Mouse (Mus musculus): ENCODE data around the gene Smpx. TPM values are rescaled to one million over a fixed set of nuclear protein-coding genes. Genes with fewer than 3 reads are reported as not detected.
A peak's percentile ranks its signal among the peaks of the same experiment; 100 is the strongest.

The Smpx gene
- polyA plus RNA-seq, 1 experiment from 2014 or later, result 7.6 TPM

- Histone ChIP-seq H3K4me2 (replicated peaks; ENCODE audit: low read depth, low read length) (no peak overlapping the region), H3K27ac (ENCODE audit: low read length) (no peak overlapping the region), H3K4me3 (ENCODE audit: low read length) (no peak overlapping the region), H3K4me1 (ENCODE audit: insufficient read depth, low read length) (no peaks in the 10 kb centered on the region), H3K9me3 (ENCODE audit: low read length) (no peaks in the 10 kb centered on the region), H3K9ac (replicated peaks; ENCODE audit: low read length) (no peak overlapping the region), H3K36me3 (ENCODE audit: insufficient read depth, low read length) (no peaks in the 10 kb centered on the region), H3K27me3 (ENCODE audit: insufficient read depth, low read length) (peaks cover 12% of the 10 kb centered on the region)
- no peak for ATAC-seq (ENCODE audit: low FRiP score, low TSS enrichment)
- WGBS, result 38% methylated on average over 7 of the region's 7 CpGs
Measured at GRCm38 (mm10) chrX:157730622-157731341, 32.1 kb downstream of the Smpx start.

DNA sequence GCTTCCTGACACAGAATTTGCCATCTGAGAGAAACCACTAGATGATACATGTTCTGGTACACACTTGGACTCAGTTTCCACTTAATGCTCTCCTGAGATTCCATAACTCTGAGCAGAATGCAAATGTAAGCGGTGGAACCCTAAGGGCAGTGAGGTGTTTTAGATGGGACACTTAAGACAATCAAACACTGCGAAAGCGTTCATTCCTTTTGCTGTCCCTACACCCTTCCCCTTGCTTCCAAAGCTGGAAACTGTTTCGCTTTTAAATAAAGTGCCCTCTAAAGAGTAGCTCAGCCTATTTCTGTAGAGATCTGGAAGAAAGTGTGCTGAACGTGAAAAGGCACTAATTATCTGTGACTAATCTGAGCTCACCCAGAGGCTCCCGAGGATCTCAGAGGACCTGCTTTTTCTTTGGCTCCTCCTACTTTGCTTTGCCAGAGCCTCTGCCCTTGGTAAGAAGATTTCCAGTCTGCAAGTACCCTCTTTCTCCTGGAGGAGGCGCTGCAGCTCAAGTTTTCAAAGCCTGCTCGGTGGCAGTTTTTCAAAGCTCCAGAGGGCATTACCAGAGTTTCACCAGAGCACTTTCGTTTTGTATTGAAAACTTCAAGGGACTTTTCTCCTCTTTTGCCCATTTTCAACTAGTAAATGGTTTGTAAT, 33.1 kb downstream of the Smpx start:
- Histone ChIP-seq H3K4me1 (ENCODE audit: insufficient read depth, low read length) (no peaks in the 10 kb centered on the region), H3K36me3 (ENCODE audit: insufficient read depth, low read length) (no peaks in the 10 kb centered on the region), H3K4me2 (replicated peaks; ENCODE audit: low read depth, low read length) (peak overlapping the region; percentile 23; the same call in 1 of the 2 replicates), H3K9me3 (ENCODE audit: low read length) (no peaks in the 10 kb centered on the region), H3K27me3 (ENCODE audit: insufficient read depth, low read length) (peaks cover 12% of the 10 kb centered on the region), H3K4me3 (ENCODE audit: low read length) (no peak overlapping the region), H3K9ac (replicated peaks; ENCODE audit: low read length) (no peak overlapping the region), H3K27ac (ENCODE audit: low read length) (no peak overlapping the region)
- WGBS, result 31% methylated on average over 9 of the region's 9 CpGs
- peak; percentile 39; the same call in 1 of the 2 replicates for ATAC-seq (ENCODE audit: low FRiP score, low TSS enrichment)

GRCm38 (mm10) chrX:157732346-157732745, 33.6 kb downstream of the Smpx start:
- Histone ChIP-seq H3K4me2 (replicated peaks; ENCODE audit: low read depth, low read length) (no peak overlapping the region), H3K9me3 (ENCODE audit: low read length) (no peaks in the 10 kb centered on the region), H3K27me3 (ENCODE audit: insufficient read depth, low read length) (peaks cover 12% of the 10 kb centered on the region), H3K9ac (replicated peaks; ENCODE audit: low read length) (no peak overlapping the region), H3K4me1 (ENCODE audit: insufficient read depth, low read length) (no peaks in the 10 kb centered on the region), H3K27ac (ENCODE audit: low read length) (no peak overlapping the region), H3K4me3 (ENCODE audit: low read length) (no peak overlapping the region), H3K36me3 (ENCODE audit: insufficient read depth, low read length) (no peaks in the 10 kb centered on the region)
- no peak for ATAC-seq (ENCODE audit: low FRiP score, low TSS enrichment)
- WGBS, result 50% methylated on average over 3 of the region's 3 CpGs

- H3K27ac ChIP-seq (ENCODE audit: low read length), result no peak overlapping the region
- H3K4me1 ChIP-seq (ENCODE audit: insufficient read depth, low read length), result no peaks in the 10 kb centered on the region
- WGBS, result 53% methylated on average over 2 of the region's 2 CpGs
- ATAC-seq (ENCODE audit: low FRiP score, low TSS enrichment), result no peak
- no peaks in the 10 kb centered on the region for H3K9me3 ChIP-seq (ENCODE audit: low read length)
- no peaks in the 10 kb centered on the region for H3K36me3 ChIP-seq (ENCODE audit: insufficient read depth, low read length)
- no peak overlapping the region for H3K4me3 ChIP-seq (ENCODE audit: low read length)
- H3K27me3 ChIP-seq (ENCODE audit: insufficient read depth, low read length), result peaks cover 10% of the 10 kb centered on the region
- no peak overlapping the region for H3K4me2 ChIP-seq (replicated peaks; ENCODE audit: low read depth, low read length)
- H3K9ac ChIP-seq (replicated peaks; ENCODE audit: low read length), result no peak overlapping the region
Measured at GRCm38 (mm10) chrX:157733836-157734235, 35.1 kb downstream of the Smpx start.

GRCm38 (mm10) chrX:157734341-157734740, 35.6 kb downstream of the Smpx start:
- Histone ChIP-seq H3K36me3 (ENCODE audit: insufficient read depth, low read length) (no peaks in the 10 kb centered on the region), H3K27me3 (ENCODE audit: insufficient read depth, low read length) (peaks cover 10% of the 10 kb centered on the region), H3K4me2 (replicated peaks; ENCODE audit: low read depth, low read length) (no peak overlapping the region), H3K9me3 (ENCODE audit: low read length) (no peaks in the 10 kb centered on the region), H3K9ac (replicated peaks; ENCODE audit: low read length) (no peak overlapping the region), H3K4me1 (ENCODE audit: insufficient read depth, low read length) (no peaks in the 10 kb centered on the region), H3K4me3 (ENCODE audit: low read length) (no peak overlapping the region), H3K27ac (ENCODE audit: low read length) (no peak overlapping the region)
- 80% methylated on average over 1 of the region's 1 CpGs for WGBS
- no peak for ATAC-seq (ENCODE audit: low FRiP score, low TSS enrichment)

DNA sequence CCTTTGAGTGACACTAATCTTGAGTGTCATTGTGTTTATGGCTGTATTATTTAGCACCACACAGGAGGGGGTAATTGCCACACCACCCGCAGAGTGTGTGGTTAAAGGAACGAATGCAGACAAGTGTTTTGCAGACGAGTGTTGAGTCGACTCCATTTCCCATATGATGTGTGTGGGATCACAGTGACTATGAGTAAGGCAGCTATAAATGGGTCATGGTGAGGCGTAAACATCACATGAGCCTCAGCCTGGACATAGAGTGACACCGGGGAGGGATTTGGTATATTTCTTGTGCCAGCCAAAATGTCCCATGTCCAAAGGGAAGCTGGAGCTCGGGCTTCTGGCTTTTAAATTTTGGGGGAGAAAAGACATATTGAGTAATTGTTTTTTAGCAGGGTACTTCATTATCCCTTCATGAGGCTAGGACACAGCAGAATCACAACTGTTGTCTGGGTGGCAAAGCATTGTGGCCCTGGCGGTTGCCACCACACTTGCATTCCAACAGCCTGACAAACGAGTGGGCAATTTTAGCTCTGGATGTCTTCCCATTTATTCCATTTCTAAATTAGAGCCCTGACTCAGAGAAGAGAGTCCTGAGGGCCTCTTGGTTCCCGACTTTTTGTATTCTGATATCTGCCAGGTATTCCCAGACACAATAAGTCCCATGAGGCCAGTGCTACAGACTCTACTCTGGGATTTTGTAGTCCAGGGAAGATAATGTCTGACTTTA, 49.3 kb downstream of the Smpx start:
- no peak for ATAC-seq (ENCODE audit: low FRiP score, low TSS enrichment)
- no peak overlapping the region for H3K9ac ChIP-seq (replicated peaks; ENCODE audit: low read length)
- no peaks in the 10 kb centered on the region for H3K36me3 ChIP-seq (ENCODE audit: insufficient read depth, low read length)
- WGBS, result 83% methylated on average over 10 of the region's 10 CpGs
- H3K4me1 ChIP-seq (ENCODE audit: insufficient read depth, low read length), result no peaks in the 10 kb centered on the region
- H3K27ac ChIP-seq (ENCODE audit: low read length), result no peak overlapping the region
- no peak overlapping the region for H3K4me2 ChIP-seq (replicated peaks; ENCODE audit: low read depth, low read length)
- H3K4me3 ChIP-seq (ENCODE audit: low read length), result no peak overlapping the region
- H3K9me3 ChIP-seq (ENCODE audit: low read length), result no peaks in the 10 kb centered on the region
- peaks cover 3% of the 10 kb centered on the region; the same call in 1 of the 2 replicates for H3K27me3 ChIP-seq (ENCODE audit: insufficient read depth, low read length)

DNA sequence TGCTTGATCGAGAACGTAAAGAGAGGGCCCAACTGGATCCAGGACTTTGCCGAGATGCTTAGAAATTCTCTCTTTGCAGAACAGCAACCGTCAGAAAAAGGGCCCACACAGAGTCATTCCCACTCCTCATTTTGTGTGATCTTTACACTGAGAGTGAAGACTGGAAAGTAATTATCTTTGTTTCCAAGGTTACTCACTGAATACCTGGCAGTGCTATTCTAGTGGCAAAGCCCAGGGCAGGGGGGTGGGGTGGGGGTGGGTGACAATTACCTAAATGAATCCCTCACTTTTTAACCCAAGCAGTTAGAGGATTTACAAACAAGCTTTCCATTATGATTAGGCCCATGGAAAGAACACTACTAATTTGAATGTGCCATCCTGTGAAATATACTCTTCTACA, 55.8 kb downstream of the Smpx start:
- peaks cover 5% of the 10 kb centered on the region; the same call in 1 of the 2 replicates for H3K27me3 ChIP-seq (ENCODE audit: insufficient read depth, low read length)
- no peak overlapping the region for H3K27ac ChIP-seq (ENCODE audit: low read length)
- WGBS, result 71% methylated on average over 4 of the region's 4 CpGs
- ATAC-seq (ENCODE audit: low FRiP score, low TSS enrichment), result no peak
- H3K4me2 ChIP-seq (replicated peaks; ENCODE audit: low read depth, low read length), result no peak overlapping the region
- no peak overlapping the region for H3K9ac ChIP-seq (replicated peaks; ENCODE audit: low read length)
- no peaks in the 10 kb centered on the region for H3K36me3 ChIP-seq (ENCODE audit: insufficient read depth, low read length)
- H3K4me1 ChIP-seq (ENCODE audit: insufficient read depth, low read length), result no peaks in the 10 kb centered on the region
- no peak overlapping the region for H3K4me3 ChIP-seq (ENCODE audit: low read length)
- no peaks in the 10 kb centered on the region for H3K9me3 ChIP-seq (ENCODE audit: low read length)

DNA sequence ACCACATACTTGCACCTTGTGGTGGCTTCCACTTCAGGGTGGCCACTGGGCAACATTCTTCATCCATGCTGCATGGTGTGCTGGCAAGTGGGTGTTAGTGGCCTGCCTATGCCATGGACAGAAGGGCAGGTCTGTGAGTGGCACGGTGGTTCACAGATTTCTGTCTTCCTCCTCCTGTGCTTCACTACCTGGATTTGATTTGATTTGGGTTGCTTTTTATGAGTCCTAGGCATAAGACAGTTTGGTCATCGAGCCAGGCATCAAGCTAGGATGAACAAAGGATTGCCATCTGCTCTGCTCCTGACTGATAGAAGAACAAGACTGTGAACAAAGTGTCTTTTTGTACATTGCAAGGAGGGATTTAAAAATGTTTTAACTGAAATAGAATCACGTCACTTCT, 63.8 kb downstream of the Smpx start:
- Histone ChIP-seq H3K36me3 (ENCODE audit: insufficient read depth, low read length) (no peaks in the 10 kb centered on the region), H3K4me2 (replicated peaks; ENCODE audit: low read depth, low read length) (no peak overlapping the region), H3K9me3 (ENCODE audit: low read length) (no peaks in the 10 kb centered on the region), H3K4me3 (ENCODE audit: low read length) (no peak overlapping the region), H3K9ac (replicated peaks; ENCODE audit: low read length) (no peak overlapping the region), H3K27me3 (ENCODE audit: insufficient read depth, low read length) (no peaks in the 10 kb centered on the region; the same call in 1 of the 2 replicates), H3K27ac (ENCODE audit: low read length) (no peak overlapping the region), H3K4me1 (ENCODE audit: insufficient read depth, low read length) (no peaks in the 10 kb centered on the region)
- 83% methylated on average over 3 of the region's 3 CpGs for WGBS
- ATAC-seq (ENCODE audit: low FRiP score, low TSS enrichment), result no peak

GRCm38 (mm10) chrX:157801669-157802068, 103.0 kb downstream of the Smpx start:
- ATAC-seq (ENCODE audit: low FRiP score, low TSS enrichment), result no peak
- H3K4me2 ChIP-seq (replicated peaks; ENCODE audit: low read depth, low read length), result no peak overlapping the region
- no peaks in the 10 kb centered on the region for H3K36me3 ChIP-seq (ENCODE audit: insufficient read depth, low read length)
- no peak overlapping the region for H3K27ac ChIP-seq (ENCODE audit: low read length)
- H3K27me3 ChIP-seq (ENCODE audit: insufficient read depth, low read length), result no peaks in the 10 kb centered on the region
- no peak overlapping the region for H3K9ac ChIP-seq (replicated peaks; ENCODE audit: low read length)
- H3K9me3 ChIP-seq (ENCODE audit: low read length), result no peaks in the 10 kb centered on the region
- WGBS, result 96% methylated on average over 2 of the region's 2 CpGs
- H3K4me1 ChIP-seq (ENCODE audit: insufficient read depth, low read length), result no peaks in the 10 kb centered on the region
- no peak overlapping the region for H3K4me3 ChIP-seq (ENCODE audit: low read length)

Measured in kidney, embryonic 16.5 days (tissue).